Mouse (Mus musculus): Measurements from ENCODE around the gene Adcy7. TPM values are rescaled to one million over a fixed set of nuclear protein-coding genes. Genes with fewer than 3 reads are reported as not detected.

Adcy7 gene
- polyA plus RNA-seq, 1 experiment from 2014 or later: 8.3 TPM

DNA sequence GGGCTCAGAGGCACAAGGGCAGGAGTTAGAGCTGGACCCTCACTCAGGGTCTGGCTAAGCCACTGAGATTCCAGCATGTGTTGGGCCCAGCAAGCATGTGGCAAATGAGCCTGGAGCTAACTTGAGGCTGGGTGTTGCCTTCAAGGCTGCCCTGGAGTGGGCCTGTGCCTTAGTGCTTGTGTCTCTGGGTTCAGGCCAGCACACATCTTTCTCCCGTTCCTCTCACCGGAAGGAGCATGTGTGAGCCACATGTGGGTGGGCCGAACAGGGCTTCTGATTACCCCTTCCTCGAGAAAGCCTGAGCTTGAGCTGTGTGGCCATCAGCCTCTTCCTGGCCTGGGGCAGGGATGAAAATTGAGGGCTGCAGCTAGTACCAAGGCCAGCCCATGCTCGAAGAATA is 45.1 kb downstream of the Adcy7 start:
- no peak overlapping the region for H3K27ac ChIP-seq (ENCODE audit: low read depth, low read length)

DNA sequence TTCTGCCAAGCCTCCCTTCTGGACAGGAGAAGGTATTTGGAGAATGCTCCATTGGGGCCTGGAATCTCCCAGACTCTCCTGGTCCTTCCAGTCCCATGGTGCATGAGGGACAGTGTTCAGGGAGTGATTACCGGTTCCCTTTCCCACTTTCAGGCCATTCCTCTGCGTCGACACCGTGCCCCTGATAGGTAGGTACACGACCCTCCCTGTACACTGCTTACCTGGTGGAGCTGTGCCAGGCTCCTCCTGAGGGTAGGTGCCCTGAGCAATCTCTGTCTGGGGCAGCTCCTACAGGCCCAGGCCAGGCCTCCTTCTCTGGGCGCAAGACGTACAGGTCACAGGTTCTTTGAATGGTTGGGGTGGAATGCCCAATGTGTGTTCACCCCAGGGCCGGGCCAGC is 45.9 kb downstream of the Adcy7 start:
- no peak overlapping the region for H3K4me3 ChIP-seq (ENCODE audit: low read length)
- peaks cover 8% of the 10 kb centered on the region for H3K4me1 ChIP-seq (ENCODE audit: control insufficient read depth, insufficient read depth, low read depth, low read length)
- H3K27ac ChIP-seq (ENCODE audit: low read depth, low read length): no peak overlapping the region
- ATAC-seq: no peak
- H3K9ac ChIP-seq (ENCODE audit: low read depth, low read length): no peak overlapping the region
- H3K36me3 ChIP-seq (ENCODE audit: control insufficient read depth, insufficient read depth, low read length): no peaks in the 10 kb centered on the region
- 90% methylated on average over 8 of the region's 8 CpGs for WGBS
- no peaks in the 10 kb centered on the region for H3K27me3 ChIP-seq (replicated peaks; ENCODE audit: control insufficient read depth, insufficient read depth, low read length)
- no peaks in the 10 kb centered on the region for H3K9me3 ChIP-seq (ENCODE audit: control insufficient read depth, low read length)
- H3K4me2 ChIP-seq (ENCODE audit: low read length): no peak overlapping the region

More for the DNA sequence above, 45.1 kb downstream of the Adcy7 start:
- H3K4me1 ChIP-seq (ENCODE audit: control insufficient read depth, insufficient read depth, low read depth, low read length): peaks cover 8% of the 10 kb centered on the region
- WGBS: 75% methylated on average over 5 of the region's 5 CpGs
- no peaks in the 10 kb centered on the region for H3K27me3 ChIP-seq (replicated peaks; ENCODE audit: control insufficient read depth, insufficient read depth, low read length)
- H3K9ac ChIP-seq (ENCODE audit: low read depth, low read length): no peak overlapping the region
- no peak overlapping the region for H3K4me2 ChIP-seq (ENCODE audit: low read length)
- no peaks in the 10 kb centered on the region for H3K36me3 ChIP-seq (ENCODE audit: control insufficient read depth, insufficient read depth, low read length)
- H3K4me3 ChIP-seq (ENCODE audit: low read length): no peak overlapping the region
- ATAC-seq: no peak
- no peaks in the 10 kb centered on the region for H3K9me3 ChIP-seq (ENCODE audit: control insufficient read depth, low read length)

DNA sequence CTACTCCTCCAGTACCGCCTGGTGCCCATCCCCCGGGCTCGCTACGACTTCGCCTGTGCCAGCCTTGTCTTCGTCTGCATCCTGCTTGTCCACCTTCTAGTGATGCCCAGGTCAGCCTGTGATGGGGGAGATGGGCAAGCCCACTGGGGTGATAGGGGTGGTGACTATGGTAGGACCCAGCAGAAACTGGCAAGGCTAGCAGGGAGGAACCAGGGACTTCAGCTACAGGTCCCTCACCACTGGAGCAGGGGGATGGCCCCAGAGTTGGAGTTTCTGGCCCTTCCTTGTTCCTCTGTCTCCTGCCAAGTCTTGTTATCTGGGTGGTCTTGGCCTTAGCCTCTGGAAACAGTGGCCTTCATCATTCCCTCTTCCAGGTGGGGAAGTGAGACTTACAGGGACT is 47.9 kb downstream of the Adcy7 start:
- Histone ChIP-seq H3K36me3 (ENCODE audit: control insufficient read depth, insufficient read depth, low read length) (no peaks in the 10 kb centered on the region), H3K9ac (ENCODE audit: low read depth, low read length) (no peak overlapping the region), H3K27ac (ENCODE audit: low read depth, low read length) (no peak overlapping the region), H3K4me3 (ENCODE audit: low read length) (no peak overlapping the region), H3K4me1 (ENCODE audit: control insufficient read depth, insufficient read depth, low read depth, low read length) (peaks cover 8% of the 10 kb centered on the region), H3K27me3 (replicated peaks; ENCODE audit: control insufficient read depth, insufficient read depth, low read length) (no peaks in the 10 kb centered on the region), H3K4me2 (ENCODE audit: low read length) (no peak overlapping the region), H3K9me3 (ENCODE audit: control insufficient read depth, low read length) (no peaks in the 10 kb centered on the region)
- no peak for ATAC-seq
- 94% methylated on average over 6 of the region's 6 CpGs for WGBS

DNA sequence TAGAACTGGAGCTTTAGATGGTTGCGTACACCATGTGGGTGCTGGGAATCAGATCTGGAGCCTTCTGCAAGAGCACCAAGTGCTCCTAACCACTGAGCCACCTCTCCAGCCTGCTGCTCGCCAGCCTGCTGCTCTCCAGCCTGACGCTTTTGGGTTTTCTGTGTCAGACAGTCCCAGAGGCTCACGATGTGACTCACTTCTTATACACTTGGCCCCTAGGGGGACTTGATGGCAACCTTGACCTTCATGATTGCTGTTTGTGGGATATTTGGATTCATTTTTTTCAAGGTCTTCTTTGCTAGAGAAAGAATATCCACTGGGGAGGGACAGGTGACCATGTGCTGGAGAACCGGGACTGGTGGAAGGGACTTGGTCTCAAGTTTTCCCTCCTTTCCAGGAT is 49.2 kb downstream of the Adcy7 start:
- Histone ChIP-seq H3K9ac (ENCODE audit: low read depth, low read length) (no peak overlapping the region), H3K36me3 (ENCODE audit: control insufficient read depth, insufficient read depth, low read length) (no peaks in the 10 kb centered on the region; the same call in 1 of the 2 replicates), H3K9me3 (ENCODE audit: control insufficient read depth, low read length) (no peaks in the 10 kb centered on the region), H3K4me3 (ENCODE audit: low read length) (no peak overlapping the region), H3K27me3 (replicated peaks; ENCODE audit: control insufficient read depth, insufficient read depth, low read length) (no peaks in the 10 kb centered on the region), H3K27ac (ENCODE audit: low read depth, low read length) (no peak overlapping the region), H3K4me1 (ENCODE audit: control insufficient read depth, insufficient read depth, low read depth, low read length) (peaks cover 2% of the 10 kb centered on the region), H3K4me2 (ENCODE audit: low read length) (no peak overlapping the region)
- ATAC-seq: no peak
- 89% methylated on average over 5 of the region's 5 CpGs for WGBS

DNA sequence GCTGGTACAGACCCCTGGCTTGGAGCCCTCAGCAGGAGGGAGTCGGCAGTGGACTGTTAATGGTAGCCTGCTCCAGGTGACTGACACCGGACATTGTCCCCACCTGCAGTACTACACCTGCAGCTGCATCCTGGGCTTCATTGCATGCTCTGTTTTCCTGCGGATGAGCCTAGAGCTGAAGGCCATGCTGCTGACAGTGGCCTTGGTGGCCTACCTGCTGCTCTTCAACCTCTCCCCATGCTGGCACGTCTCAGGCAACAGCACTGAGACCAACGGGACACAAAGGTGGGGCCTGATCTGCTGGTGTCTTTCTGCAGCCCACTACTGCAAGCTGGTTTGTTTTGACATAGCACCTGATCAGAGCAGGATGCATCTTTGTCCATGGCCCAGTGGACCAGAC is 51.3 kb downstream of the Adcy7 start:
- ATAC-seq: no peak
- Histone ChIP-seq H3K36me3 (ENCODE audit: control insufficient read depth, insufficient read depth, low read length) (peaks cover 3% of the 10 kb centered on the region; the same call in 1 of the 2 replicates), H3K9ac (ENCODE audit: low read depth, low read length) (no peak overlapping the region), H3K27ac (ENCODE audit: low read depth, low read length) (no peak overlapping the region), H3K9me3 (ENCODE audit: control insufficient read depth, low read length) (no peaks in the 10 kb centered on the region), H3K4me2 (ENCODE audit: low read length) (no peak overlapping the region), H3K27me3 (replicated peaks; ENCODE audit: control insufficient read depth, insufficient read depth, low read length) (no peaks in the 10 kb centered on the region), H3K4me1 (ENCODE audit: control insufficient read depth, insufficient read depth, low read depth, low read length) (no peaks in the 10 kb centered on the region), H3K4me3 (ENCODE audit: low read length) (no peak overlapping the region)
- 89% methylated on average over 5 of the region's 5 CpGs for WGBS

DNA sequence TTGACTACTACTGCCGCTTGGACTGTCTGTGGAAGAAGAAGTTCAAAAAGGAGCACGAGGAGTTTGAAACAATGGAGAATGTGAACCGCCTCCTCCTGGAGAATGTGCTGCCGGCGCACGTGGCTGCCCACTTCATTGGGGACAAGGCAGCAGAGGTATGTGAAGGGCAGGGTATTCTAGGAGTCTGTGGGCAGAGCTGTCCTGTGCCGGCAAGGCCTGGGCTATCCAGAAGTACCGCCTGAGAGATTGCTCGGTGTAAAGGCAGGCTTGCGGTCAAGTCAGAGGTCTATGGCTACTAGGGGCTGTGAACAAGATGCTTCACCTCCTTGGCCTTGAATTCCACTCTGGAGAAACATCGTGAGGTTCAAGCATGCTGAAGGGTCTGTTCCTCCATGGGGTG is 52.6 kb downstream of the Adcy7 start:
- 91% methylated on average over 11 of the region's 11 CpGs for WGBS
- no peaks in the 10 kb centered on the region for H3K27me3 ChIP-seq (replicated peaks; ENCODE audit: control insufficient read depth, insufficient read depth, low read length)
- no peak overlapping the region for H3K4me3 ChIP-seq (ENCODE audit: low read length)
- no peaks in the 10 kb centered on the region for H3K4me1 ChIP-seq (ENCODE audit: control insufficient read depth, insufficient read depth, low read depth, low read length)
- H3K4me2 ChIP-seq (ENCODE audit: low read length): no peak overlapping the region
- no peak for ATAC-seq
- H3K36me3 ChIP-seq (ENCODE audit: control insufficient read depth, insufficient read depth, low read length): peaks cover 6% of the 10 kb centered on the region
- H3K9ac ChIP-seq (ENCODE audit: low read depth, low read length): no peak overlapping the region
- H3K9me3 ChIP-seq (ENCODE audit: control insufficient read depth, low read length): no peaks in the 10 kb centered on the region
- H3K27ac ChIP-seq (ENCODE audit: low read depth, low read length): no peak overlapping the region

DNA sequence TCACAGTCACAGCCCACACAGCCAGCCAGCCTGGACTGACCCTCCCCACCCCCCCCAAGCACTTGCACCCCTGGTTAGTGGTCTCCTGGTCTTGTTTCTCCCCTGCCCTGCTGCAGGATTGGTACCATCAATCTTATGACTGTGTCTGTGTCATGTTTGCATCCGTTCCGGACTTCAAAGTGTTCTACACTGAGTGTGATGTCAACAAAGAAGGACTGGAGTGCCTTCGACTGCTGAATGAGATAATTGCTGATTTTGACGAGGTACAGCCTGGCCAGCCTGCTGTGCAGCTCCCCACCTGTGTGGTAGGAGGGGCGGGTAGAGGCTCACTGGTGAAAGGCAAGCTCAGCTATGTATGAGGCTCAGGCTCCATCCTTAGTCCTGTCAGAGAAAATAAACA is 53.0 kb downstream of the Adcy7 start:
- Histone ChIP-seq H3K4me3 (ENCODE audit: low read length) (no peak overlapping the region), H3K9ac (ENCODE audit: low read depth, low read length) (no peak overlapping the region), H3K9me3 (ENCODE audit: control insufficient read depth, low read length) (no peaks in the 10 kb centered on the region), H3K36me3 (ENCODE audit: control insufficient read depth, insufficient read depth, low read length) (peaks cover 6% of the 10 kb centered on the region), H3K27me3 (replicated peaks; ENCODE audit: control insufficient read depth, insufficient read depth, low read length) (no peaks in the 10 kb centered on the region), H3K4me2 (ENCODE audit: low read length) (no peak overlapping the region), H3K4me1 (ENCODE audit: control insufficient read depth, insufficient read depth, low read depth, low read length) (no peaks in the 10 kb centered on the region), H3K27ac (ENCODE audit: low read depth, low read length) (no peak overlapping the region)
- WGBS: 60% methylated on average over 5 of the region's 5 CpGs
- ATAC-seq: 0 out of 2 replicates have a peak, but pooled peaks have one; percentile 25

DNA sequence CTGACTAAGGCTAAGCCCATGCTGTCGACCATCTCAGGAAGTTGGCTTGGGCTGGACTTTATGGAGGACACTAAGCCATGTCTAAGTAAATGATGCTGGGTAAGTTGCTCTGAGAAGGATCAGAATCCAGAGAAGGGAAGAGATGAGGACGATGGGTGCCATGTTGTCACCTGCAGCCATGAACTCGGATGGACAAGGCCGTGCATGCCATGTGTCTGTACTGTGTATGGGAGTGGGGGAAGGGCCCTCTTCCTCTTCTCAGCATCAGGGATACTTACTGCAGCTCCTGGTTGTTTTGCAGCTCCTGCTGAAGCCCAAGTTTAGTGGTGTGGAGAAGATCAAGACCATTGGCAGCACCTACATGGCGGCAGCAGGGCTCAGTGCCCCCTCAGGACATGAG is 53.6 kb downstream of the Adcy7 start:
- no peak overlapping the region for H3K27ac ChIP-seq (ENCODE audit: low read depth, low read length)
- H3K9ac ChIP-seq (ENCODE audit: low read depth, low read length): no peak overlapping the region
- peaks cover 6% of the 10 kb centered on the region for H3K36me3 ChIP-seq (ENCODE audit: control insufficient read depth, insufficient read depth, low read length)
- WGBS: 94% methylated on average over 5 of the region's 5 CpGs
- no peaks in the 10 kb centered on the region for H3K9me3 ChIP-seq (ENCODE audit: control insufficient read depth, low read length)
- no peak overlapping the region for H3K4me3 ChIP-seq (ENCODE audit: low read length)
- no peak for ATAC-seq
- no peaks in the 10 kb centered on the region for H3K4me1 ChIP-seq (ENCODE audit: control insufficient read depth, insufficient read depth, low read depth, low read length)
- H3K4me2 ChIP-seq (ENCODE audit: low read length): no peak overlapping the region
- H3K27me3 ChIP-seq (replicated peaks; ENCODE audit: control insufficient read depth, insufficient read depth, low read length): no peaks in the 10 kb centered on the region

DNA sequence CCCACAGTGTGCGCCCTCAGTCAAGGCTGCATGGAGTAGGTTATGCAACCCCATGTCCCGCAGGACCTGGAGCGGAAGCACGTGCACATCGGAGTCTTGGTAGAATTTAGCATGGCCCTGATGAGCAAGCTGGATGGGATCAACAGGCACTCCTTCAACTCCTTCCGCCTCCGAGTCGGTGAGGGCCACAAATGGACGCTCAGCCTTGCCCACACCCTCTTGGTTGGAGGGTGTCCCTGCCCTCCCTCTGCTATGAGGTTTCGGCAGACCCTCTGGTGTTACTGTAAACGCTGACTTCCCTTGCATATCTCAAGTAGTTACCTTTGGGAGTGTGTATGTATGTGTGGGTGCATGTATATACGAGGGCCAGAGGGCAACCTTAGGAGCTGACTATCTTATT is 54.1 kb downstream of the Adcy7 start:
- no peaks in the 10 kb centered on the region for H3K4me1 ChIP-seq (ENCODE audit: control insufficient read depth, insufficient read depth, low read depth, low read length)
- ATAC-seq: no peak
- no peak overlapping the region for H3K27ac ChIP-seq (ENCODE audit: low read depth, low read length)
- H3K4me2 ChIP-seq (ENCODE audit: low read length): no peak overlapping the region
- no peaks in the 10 kb centered on the region for H3K9me3 ChIP-seq (ENCODE audit: control insufficient read depth, low read length)
- WGBS: 97% methylated on average over 12 of the region's 12 CpGs
- no peak overlapping the region for H3K9ac ChIP-seq (ENCODE audit: low read depth, low read length)
- H3K27me3 ChIP-seq (replicated peaks; ENCODE audit: control insufficient read depth, insufficient read depth, low read length): no peaks in the 10 kb centered on the region
- H3K4me3 ChIP-seq (ENCODE audit: low read length): no peak overlapping the region
- peaks cover 8% of the 10 kb centered on the region for H3K36me3 ChIP-seq (ENCODE audit: control insufficient read depth, insufficient read depth, low read length)

DNA sequence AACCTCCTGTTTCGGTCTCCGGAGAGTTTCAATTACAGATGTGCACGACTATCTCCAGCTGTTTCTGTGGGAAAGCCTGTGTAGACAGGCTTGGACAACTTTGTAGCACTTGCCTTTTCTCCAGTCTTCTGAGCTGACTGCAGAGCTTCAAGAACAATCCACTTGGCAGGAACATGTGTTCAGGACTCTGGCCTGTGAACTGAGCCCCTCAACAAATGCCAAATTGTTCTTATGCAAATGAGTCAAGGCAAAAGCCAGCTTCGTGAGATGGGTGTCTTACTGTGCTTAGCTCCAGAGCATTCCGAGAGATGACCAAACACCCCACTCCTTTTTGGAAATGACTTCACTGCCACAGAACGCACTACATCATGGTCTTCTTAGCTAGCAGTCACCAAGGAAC is 56.5 kb downstream of the Adcy7 start:
- Histone ChIP-seq H3K4me3 (ENCODE audit: low read length) (no peak overlapping the region), H3K4me2 (ENCODE audit: low read length) (no peak overlapping the region), H3K9ac (ENCODE audit: low read depth, low read length) (no peak overlapping the region), H3K27ac (ENCODE audit: low read depth, low read length) (no peak overlapping the region), H3K4me1 (ENCODE audit: control insufficient read depth, insufficient read depth, low read depth, low read length) (no peaks in the 10 kb centered on the region), H3K36me3 (ENCODE audit: control insufficient read depth, insufficient read depth, low read length) (peaks cover 22% of the 10 kb centered on the region), H3K9me3 (ENCODE audit: control insufficient read depth, low read length) (no peaks in the 10 kb centered on the region), H3K27me3 (replicated peaks; ENCODE audit: control insufficient read depth, insufficient read depth, low read length) (no peaks in the 10 kb centered on the region)
- WGBS: 76% methylated on average over 6 of the region's 6 CpGs
- no peak for ATAC-seq
